In the genomic region with DNA sequence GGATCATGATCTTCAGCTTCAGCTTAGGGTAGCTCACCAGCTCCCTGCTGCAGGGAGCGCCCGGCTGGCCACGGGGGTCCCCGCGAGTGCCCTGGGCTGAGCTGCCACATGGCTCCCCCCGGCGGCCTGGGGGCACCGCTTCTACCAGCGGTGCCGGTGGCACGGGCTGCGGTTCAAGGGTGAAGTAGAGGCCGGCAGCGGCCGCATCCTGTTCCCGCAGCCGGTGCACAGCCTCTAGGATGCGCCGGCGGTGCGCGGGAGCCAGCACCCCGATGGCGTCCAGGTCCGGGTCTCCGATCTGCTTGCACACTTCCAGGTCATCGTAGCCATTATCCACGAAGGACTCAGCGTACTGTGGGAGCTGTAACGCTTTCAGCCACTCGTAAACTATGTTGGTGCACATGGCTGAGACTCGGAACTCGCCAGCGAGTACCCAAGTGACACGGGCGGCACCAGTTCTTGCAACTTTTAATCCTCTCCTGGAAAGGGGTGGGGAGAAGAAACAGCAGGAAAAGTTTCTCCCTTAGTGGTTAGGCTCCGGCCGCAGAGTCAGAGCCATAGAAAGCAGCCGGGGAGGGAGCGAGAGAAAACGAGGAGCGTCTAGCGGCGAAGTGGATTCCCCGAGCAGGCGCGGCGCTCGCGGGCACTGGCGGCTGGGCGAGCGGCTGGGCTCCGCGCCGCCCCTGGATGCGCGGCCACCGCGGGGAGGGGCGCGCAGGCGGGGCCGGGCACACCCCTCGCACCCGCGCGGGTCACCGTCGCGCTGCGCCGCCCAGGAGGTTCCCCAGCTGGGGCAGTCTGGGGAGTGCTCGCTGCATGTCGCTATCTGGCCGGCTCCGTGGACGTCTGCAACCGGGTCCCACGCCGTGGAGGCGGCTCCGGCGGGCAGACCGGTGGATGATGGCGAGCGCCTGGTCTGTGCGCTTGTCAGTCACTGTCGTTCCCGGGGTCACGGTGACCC, we compare ENCODE assay signal across 8 mouse cellular contexts. TPM values are rescaled to one million over a fixed set of nuclear protein-coding genes. Genes with fewer than 3 reads are reported as not detected.
DNase-seq lines count a peak whose midpoint lies in the region; ATAC-seq and TF ChIP-seq lines count a peak whose summit lies in the region.

TSS of gene Samd5 (minus strand) at position 648 of the 961 bp plus-strand sequence.

- no peak for TF ChIP-seq EP300 in ES-Bruce4 (IDR thresholded peaks at IDR 0.05; ENCODE audit: insufficient read depth, low read depth, low read length)
- no peak for TF ChIP-seq EP300 in lung, postnatal 0 days (IDR thresholded peaks at IDR 0.05)

- H3K4me3 ChIP-seq in ES-Bruce4 (ENCODE audit: low read depth, low read length): peak within 1 kb of the TSS; percentile 90
- peak within 1 kb of the TSS; percentile 44 for H3K4me3 ChIP-seq in bone marrow macrophage, adult 2 months (ENCODE audit: insufficient read depth, low read length)
- peak within 1 kb of the TSS; percentile 71 for H3K4me3 ChIP-seq in forebrain, embryonic 16.5 days (replicated peaks; ENCODE audit: low read length)
- H3K4me3 ChIP-seq in lung, postnatal 0 days (ENCODE audit: low read depth, low read length): peak within 1 kb of the TSS; percentile 58

- H3K27ac ChIP-seq in ES-Bruce4 (ENCODE audit: insufficient read depth, low read length): no peak within 1 kb of the TSS
- H3K27ac ChIP-seq in bone marrow macrophage, adult 2 months (ENCODE audit: insufficient read depth, low read depth, low read length): no peak within 1 kb of the TSS
- H3K27ac ChIP-seq in forebrain, embryonic 16.5 days (ENCODE audit: low read length): peak within 1 kb of the TSS; percentile 30
- no peak within 1 kb of the TSS for H3K27ac ChIP-seq in lung, postnatal 0 days (ENCODE audit: low read length)

- no peaks in the 10 kb centered on the region for H3K4me1 ChIP-seq in ES-Bruce4 (ENCODE audit: control insufficient read depth, insufficient read depth, low read length)
- H3K4me1 ChIP-seq in bone marrow macrophage, adult 2 months (ENCODE audit: control insufficient read depth, insufficient read depth, low read length): no peaks in the 10 kb centered on the region; the same call in 1 of the 2 replicates
- peaks cover 27% of the 10 kb centered on the region for H3K4me1 ChIP-seq in forebrain, embryonic 16.5 days (replicated peaks; ENCODE audit: control insufficient read depth, insufficient read depth, low read length)
- peaks cover 7% of the 10 kb centered on the region; the same call in 1 of the 2 replicates for H3K4me1 ChIP-seq in lung, postnatal 0 days (ENCODE audit: insufficient read depth, low read depth, low read length)

- under 1% methylated on average over 81 of the region's 91 CpGs for WGBS in forebrain, embryonic 16.5 days
- under 1% methylated on average over 82 of the region's 91 CpGs for WGBS in lung, postnatal 0 days

- no peaks in the 10 kb centered on the region for H3K36me3 ChIP-seq in ES-Bruce4 (ENCODE audit: control insufficient read depth, insufficient read depth, low read length, poor library complexity, severe bottlenecking)
- no peaks in the 10 kb centered on the region for H3K36me3 ChIP-seq in forebrain, embryonic 16.5 days (ENCODE audit: control insufficient read depth, insufficient read depth)
- H3K36me3 ChIP-seq in lung, postnatal 0 days (ENCODE audit: insufficient read depth, low read length): no peaks in the 10 kb centered on the region

- peak; percentile 78 for ATAC-seq in forebrain, embryonic 16.5 days
- ATAC-seq in lung, postnatal 0 days: peak; percentile 89

- TF ChIP-seq CTCF in ES-Bruce4 (IDR thresholded peaks at IDR 0.05; ENCODE audit: low read depth, low read length): no peak
- TF ChIP-seq CTCF in bone marrow macrophage, adult 2 months (IDR thresholded peaks at IDR 0.05; ENCODE audit: low read depth, low read length): no peak
- peak; percentile 40 for TF ChIP-seq CTCF in lung, postnatal 0 days (IDR thresholded peaks at IDR 0.05)

- H3K9ac ChIP-seq in ES-Bruce4 (ENCODE audit: low read depth, poor library complexity, severe bottlenecking): peak within 1 kb of the TSS; percentile 55; the same call in 1 of the 2 replicates
- H3K9ac ChIP-seq in forebrain, embryonic 16.5 days (replicated peaks; ENCODE audit: low read depth, low read length): peak within 1 kb of the TSS; percentile 69
- peak within 1 kb of the TSS; percentile 20; the same call in 1 of the 2 replicates for H3K9ac ChIP-seq in lung, postnatal 0 days (replicated peaks; ENCODE audit: low read depth)

- H3K4me2 ChIP-seq in forebrain, embryonic 16.5 days (ENCODE audit: low read length): peak within 1 kb of the TSS; percentile 96
- H3K4me2 ChIP-seq in lung, postnatal 0 days (replicated peaks; ENCODE audit: low read depth, low read length): peak within 1 kb of the TSS; percentile 82

- DNase-seq in heart, postnatal 14 days: peak; percentile 68 to 80
- DNase-seq in layer of hippocampus, postnatal 14 days (ENCODE audit: low spot score in 2 of 2): peak; percentile 50 to 58
- DNase-seq in lung, postnatal 0 days (ENCODE audit: low spot score): peak; percentile 58
- DNase-seq in retina, adult 2 months (ENCODE audit: low read depth, low spot score): peak; percentile 23
- no peak for DNase-seq in spleen, postnatal 4 days (ENCODE audit: low spot score in 2 of 2)

- intact Hi-C loops in heart, postnatal 14 days (cut with DNase I): loop anchor here (5.0 to 10.0 kb wide), 4 partner anchors 498 to 930 kb away; no protein-coding TSS in a partner anchor

- TF ChIP-seq POLR2A in ES-Bruce4 (IDR thresholded peaks at IDR 0.05; ENCODE audit: insufficient read depth, low read length): no peak
- no peak for TF ChIP-seq POLR2A in bone marrow macrophage, adult 2 months (IDR thresholded peaks at IDR 0.05; ENCODE audit: borderline replicate concordance, low read depth, low read length)

- peaks cover 14% of the 10 kb centered on the region for H3K27me3 ChIP-seq in ES-Bruce4 (ENCODE audit: control insufficient read depth, insufficient read depth, low read length, poor library complexity, severe bottlenecking)
- H3K27me3 ChIP-seq in forebrain, embryonic 16.5 days (replicated peaks; ENCODE audit: control insufficient read depth, insufficient read depth, low read length): peaks cover 10% of the 10 kb centered on the region
- H3K27me3 ChIP-seq in lung, postnatal 0 days (replicated peaks; ENCODE audit: insufficient read depth, low read length): no peaks in the 10 kb centered on the region

- no peaks in the 10 kb centered on the region for H3K9me3 ChIP-seq in ES-Bruce4 (replicated peaks; ENCODE audit: control insufficient read depth, insufficient read depth, low read length, poor library complexity, severe bottlenecking)
- H3K9me3 ChIP-seq in forebrain, embryonic 16.5 days (ENCODE audit: control insufficient read depth, low read length): no peaks in the 10 kb centered on the region
- H3K9me3 ChIP-seq in lung, postnatal 0 days (ENCODE audit: low read length): no peaks in the 10 kb centered on the region

RNA-seq across cellular contexts. Expression of gene Samd5, which starts in this region (rescaled TPM):
- 0.55 and 1.7 TPM in 2 replicates for polyA plus RNA-seq in ES-Bruce4 (2011; ENCODE audit: insufficient read depth, insufficient read length, low read depth, missing spikeins)
- not detected in 2 replicates for polyA plus RNA-seq in bone marrow macrophage, adult 2 months (2012; ENCODE audit: insufficient read depth, insufficient read length, missing spikeins)
- polyA plus RNA-seq in forebrain, embryonic 16.5 days (2015; fragmentation: Nextera tagmentation; extraction: Ambion mirVana): 3.4 and 4.1 TPM in 2 replicates
- 1 to 10 TPM; 6.2 to 6.7 TPM for total RNA-seq in heart, postnatal 14 days (2021)
- 10 to 100 TPM; 15.2 to 16.1 TPM for total RNA-seq in layer of hippocampus, postnatal 14 days (2021)
- 6.2 and 7.1 TPM in 2 replicates for polyA plus RNA-seq in lung, postnatal 0 days (2015; fragmentation: Nextera tagmentation; extraction: Ambion mirVana)

Comparison
In these comparisons a context has a peak if more than half of its experiments do, and no peak if none do; other contexts are left out.
1. DNase-seq: peak in heart, postnatal 14 days (2 of 2), layer of hippocampus, postnatal 14 days (2 of 2), lung, postnatal 0 days (single experiment) and retina, adult 2 months (single experiment); none in spleen, postnatal 4 days (0 of 2).
2. Peak in every context shown above with its lines, with median percentiles within 50 percentile points of each other: H3K4me3 ChIP-seq and H3K9ac ChIP-seq.